Mouse (Mus musculus) T-helper 1 cell (primary cell): ENCODE measurements around the gene Gtf3c1.

Source experiments
- in situ Hi-C: fragments of 300-600 bp; cut with MboI, MseI; formaldehyde crosslinking; loops from one replicate; pipeline ENCODE4 v1.15.1; 2025; ENCODE audit warnings: high pct_unique_total_duplicates

The Gtf3c1 gene

GRCm38 (mm10) chr7:125597083-125597482 lies 110.5 kb downstream of the Gtf3c1 start:
- in situ Hi-C loops, result no loop called here

GRCm38 (mm10) chr7:125596406-125596805 lies 111.2 kb downstream of the Gtf3c1 start:
- in situ Hi-C loops, result no loop called here

DNA sequence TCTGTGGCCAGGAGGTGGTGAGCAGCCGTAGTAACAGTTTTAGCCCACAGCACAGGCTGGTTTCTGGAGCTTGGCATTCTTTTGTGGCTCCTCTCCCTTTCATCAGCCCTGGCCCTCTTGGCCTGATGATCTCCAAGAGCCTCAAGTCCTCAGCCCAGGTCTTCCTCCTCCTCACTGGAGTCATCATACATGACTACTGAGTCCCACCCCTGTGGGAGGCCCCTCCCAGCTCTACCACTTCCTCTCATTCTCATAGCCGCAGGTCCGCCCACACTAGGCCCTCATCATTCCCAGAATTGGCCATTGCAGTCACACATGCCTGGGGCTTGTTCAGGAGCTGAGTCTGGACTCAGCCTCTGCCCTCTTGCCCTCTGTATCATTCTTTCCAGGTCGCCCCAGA lies 113.7 kb downstream of the Gtf3c1 start:
- in situ Hi-C loops, result no loop called here
